Mouse (Mus musculus) layer of hippocampus, postnatal 14 days (tissue): Measurements from ENCODE around the gene Hdac8. TPM values are rescaled to one million over a fixed set of nuclear protein-coding genes. Genes with fewer than 3 reads are reported as not detected.

ENCODE experiments used
- microRNA-seq, 2 experiments: library from miRNA; unstranded; fragments of <30 nt; microRNA quantifications; one replicate each; pipeline ENCODE4 v1.2.0; 2021
- total RNA-seq, 2 experiments: library from RNA; stranded (reverse); gene quantifications; 2 replicates each; pipeline ENCODE4 v1.2.3; 2021

The Hdac8 gene
- total RNA-seq, 2 experiments from 2014 or later: 16.4 to 17.0 TPM

Small RNAs within 50 kb of the gene (microRNA-seq; reads per million reads assigned to microRNA genes)
- gene Gm26318: 0 reads per million in 2 experiments

Other genes with a start within 250 kb of the Hdac8 start
- 10 to 100 TPM; 27.1 to 28.1 TPM for gene Phka1, start 138.9 kb upstream of the Hdac8 start, total RNA-seq
- not detected for gene Gm3880, start 181.6 kb upstream of the Hdac8 start, total RNA-seq
- not detected for gene Gm9112, start 202.3 kb upstream of the Hdac8 start, total RNA-seq
- gene Dmrtc1b, start 202.5 kb upstream of the Hdac8 start, total RNA-seq: not detected